In genomic region chr17:50735955-50736533, GRCm38 (mm10) we compare ENCODE assay signal across 9 mouse cellular contexts.
DNase-seq lines count a peak whose midpoint lies in the region; ATAC-seq and TF ChIP-seq lines count a peak whose summit lies in the region.
"Had no signal": no experiment of that assay in that cellular context is flagged by ENCODE, and none has a peak within 500 bp of the region (broad histone marks: within the 10 kb centered on the region; RNA-seq: fewer than 3 reads in every experiment).

No protein-coding gene starts in this region.

- H3K27ac ChIP-seq in hindbrain, embryonic 15.5 days (replicated peaks): peak overlapping the region; percentile 31
- no peak overlapping the region for H3K27ac ChIP-seq in hindbrain, embryonic 13.5 days
- peak overlapping the region; percentile 62 for H3K27ac ChIP-seq in lung, embryonic 16.5 days (ENCODE audit: low read length)

- H3K4me2 ChIP-seq in hindbrain, embryonic 15.5 days: no peak overlapping the region
- no peak overlapping the region for H3K4me2 ChIP-seq in hindbrain, embryonic 13.5 days
- no peak overlapping the region for H3K4me2 ChIP-seq in lung, embryonic 16.5 days (ENCODE audit: low read depth, low read length)

- no peaks in the 10 kb centered on the region for H3K36me3 ChIP-seq in hindbrain, embryonic 15.5 days
- 0 out of 2 replicates have a peak, but pooled peaks cover 5% of the 10 kb centered on the region for H3K36me3 ChIP-seq in hindbrain, embryonic 13.5 days
- no peaks in the 10 kb centered on the region for H3K36me3 ChIP-seq in lung, embryonic 16.5 days (ENCODE audit: control insufficient read depth, insufficient read depth, low read length)

- no peak for TF ChIP-seq CTCF in brain, embryonic 14.5 days (IDR thresholded peaks at IDR 0.05; ENCODE audit: borderline replicate concordance, extremely low read depth, insufficient read depth, insufficient read length)

- H3K9ac ChIP-seq in hindbrain, embryonic 15.5 days: no peak overlapping the region
- no peak overlapping the region for H3K9ac ChIP-seq in hindbrain, embryonic 13.5 days
- H3K9ac ChIP-seq in lung, embryonic 16.5 days (ENCODE audit: low read length): no peak overlapping the region

- H3K27me3 ChIP-seq in hindbrain, embryonic 15.5 days: no peaks in the 10 kb centered on the region
- no peaks in the 10 kb centered on the region for H3K27me3 ChIP-seq in hindbrain, embryonic 13.5 days
- no peaks in the 10 kb centered on the region for H3K27me3 ChIP-seq in lung, embryonic 16.5 days (ENCODE audit: control insufficient read depth, insufficient read depth, low read depth, low read length)
- H3K27me3 ChIP-seq: CH12.LX had no signal

- H3K9me3 ChIP-seq in hindbrain, embryonic 15.5 days: no peaks in the 10 kb centered on the region
- no peaks in the 10 kb centered on the region for H3K9me3 ChIP-seq in hindbrain, embryonic 13.5 days
- H3K9me3 ChIP-seq in lung, embryonic 16.5 days (ENCODE audit: control insufficient read depth, low read length): no peaks in the 10 kb centered on the region

- ATAC-seq in hindbrain, embryonic 15.5 days (ENCODE audit: low FRiP score, low read depth): peak; percentile 61
- no peak for ATAC-seq in hindbrain, embryonic 13.5 days (ENCODE audit: low FRiP score)
- peak; percentile 69 for ATAC-seq in lung, embryonic 16.5 days (ENCODE audit: low read depth)

- peak; percentile 37 for DNase-seq in brain, embryonic 14.5 days (ENCODE audit: low read depth)
- DNase-seq in heart, adult 8-10 months (ENCODE audit: low spot score): peak; percentile 28
- no peak for DNase-seq in natural killer cell, adult 2 months (ENCODE audit: low spot score in 2 of 2)
- no peak for DNase-seq in yolk sac, embryonic 10.5 days (ENCODE audit: low spot score)
- DNase-seq in embryo, embryonic 10.5 days (ENCODE audit: low spot score): no peak

- TF ChIP-seq POLR2A in brain, embryonic 14.5 days (IDR thresholded peaks at IDR 0.05; ENCODE audit: borderline replicate concordance, extremely low read depth, insufficient read depth, insufficient read length, poor library complexity, severe bottlenecking): no peak

- no peaks in the 10 kb centered on the region for H3K4me1 ChIP-seq in hindbrain, embryonic 15.5 days (replicated peaks)
- H3K4me1 ChIP-seq in hindbrain, embryonic 13.5 days (replicated peaks): peaks cover 13% of the 10 kb centered on the region
- peaks cover 17% of the 10 kb centered on the region for H3K4me1 ChIP-seq in lung, embryonic 16.5 days (replicated peaks; ENCODE audit: control insufficient read depth, insufficient read depth, low read length)

- H3K4me3 ChIP-seq in hindbrain, embryonic 15.5 days: no peak overlapping the region
- no peak overlapping the region for H3K4me3 ChIP-seq in hindbrain, embryonic 13.5 days
- no peak overlapping the region for H3K4me3 ChIP-seq in lung, embryonic 16.5 days (ENCODE audit: low read length)

- WGBS in hindbrain, embryonic 15.5 days: 63% methylated on average over 8 of the region's 8 CpGs
- 69% methylated on average over 8 of the region's 8 CpGs for whole genome bisulfite sequencing in hindbrain, embryonic 13.5 days
- 44% methylated on average over 8 of the region's 8 CpGs for WGBS in lung, embryonic 16.5 days

Comparison
In these comparisons a context has a peak if more than half of its experiments do, and no peak if none do; other contexts are left out.
1. DNase-seq: peak in brain, embryonic 14.5 days (single experiment) and heart, adult 8-10 months (single experiment); none in natural killer cell, adult 2 months (0 of 2), yolk sac, embryonic 10.5 days (single experiment) and embryo, embryonic 10.5 days (single experiment).